Mouse (Mus musculus): ENCODE data around the gene Megf9. TPM values are rescaled to one million over a fixed set of nuclear protein-coding genes. Genes with fewer than 3 reads are reported as not detected.

Megf9 gene
- polyA plus RNA-seq, 2 experiments, result 1.8 to 3.3 TPM

DNA sequence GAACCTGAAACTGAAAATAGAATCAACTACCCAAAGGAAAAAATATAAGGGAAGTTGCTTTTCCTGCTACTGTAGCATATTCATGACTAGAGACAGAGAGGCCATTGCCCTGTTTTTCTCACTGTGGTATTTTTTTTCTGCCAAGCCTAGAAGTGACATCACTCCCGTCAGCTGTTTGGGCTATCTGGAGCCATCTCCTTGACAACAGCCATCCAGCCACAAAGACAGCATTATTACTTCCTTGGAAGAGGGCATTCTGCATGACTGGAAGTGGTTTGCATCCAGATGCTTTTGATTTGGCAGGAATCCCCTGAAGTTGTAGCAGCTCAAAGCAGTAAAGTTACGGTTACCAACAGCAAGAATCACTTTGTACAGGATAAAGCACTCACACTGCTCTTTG, 122.7 kb downstream of the Megf9 start:
- TF ChIP-seq EP300 (IDR thresholded peaks at IDR 0.05; ENCODE audit: low read depth) (no peak), CTCF (IDR thresholded peaks at IDR 0.05; ENCODE audit: low read depth) (no peak)
- H3K9ac ChIP-seq (replicated peaks), result no peak overlapping the region
- H3K4me2 ChIP-seq (ENCODE audit: low read depth), result no peak overlapping the region
- H3K4me3 ChIP-seq (ENCODE audit: insufficient read depth in 1 of 2, low read depth in 2 of 2, low read length in 2 of 2), result no peak overlapping the region
- no peak for ATAC-seq (ENCODE audit: insufficient read depth)
- no peak for DNase-seq (ENCODE audit: low read depth in 3 of 3, low spot score in 3 of 3)
- H3K27me3 ChIP-seq (ENCODE audit: control insufficient read depth, insufficient read depth, low read length), result no peaks in the 10 kb centered on the region; the same call in 1 of the 2 replicates
- H3K4me1 ChIP-seq (replicated peaks; ENCODE audit: control insufficient read depth in 2 of 2, insufficient read depth in 2 of 2, low read length in 1 of 2), result peaks cover 6% of the 10 kb centered on the region in 2 experiments; a peak in 2 of 4 replicates
- WGBS (ENCODE audit: insufficient replicate concordance), result 64% methylated on average over 2 of the region's 2 CpGs
- H3K27ac ChIP-seq, result no peak overlapping the region
- no peaks in the 10 kb centered on the region for H3K36me3 ChIP-seq (replicated peaks; ENCODE audit: control insufficient read depth, insufficient read depth, low read depth)
- H3K9me3 ChIP-seq (ENCODE audit: control insufficient read depth, low read length), result no peaks in the 10 kb centered on the region

DNA sequence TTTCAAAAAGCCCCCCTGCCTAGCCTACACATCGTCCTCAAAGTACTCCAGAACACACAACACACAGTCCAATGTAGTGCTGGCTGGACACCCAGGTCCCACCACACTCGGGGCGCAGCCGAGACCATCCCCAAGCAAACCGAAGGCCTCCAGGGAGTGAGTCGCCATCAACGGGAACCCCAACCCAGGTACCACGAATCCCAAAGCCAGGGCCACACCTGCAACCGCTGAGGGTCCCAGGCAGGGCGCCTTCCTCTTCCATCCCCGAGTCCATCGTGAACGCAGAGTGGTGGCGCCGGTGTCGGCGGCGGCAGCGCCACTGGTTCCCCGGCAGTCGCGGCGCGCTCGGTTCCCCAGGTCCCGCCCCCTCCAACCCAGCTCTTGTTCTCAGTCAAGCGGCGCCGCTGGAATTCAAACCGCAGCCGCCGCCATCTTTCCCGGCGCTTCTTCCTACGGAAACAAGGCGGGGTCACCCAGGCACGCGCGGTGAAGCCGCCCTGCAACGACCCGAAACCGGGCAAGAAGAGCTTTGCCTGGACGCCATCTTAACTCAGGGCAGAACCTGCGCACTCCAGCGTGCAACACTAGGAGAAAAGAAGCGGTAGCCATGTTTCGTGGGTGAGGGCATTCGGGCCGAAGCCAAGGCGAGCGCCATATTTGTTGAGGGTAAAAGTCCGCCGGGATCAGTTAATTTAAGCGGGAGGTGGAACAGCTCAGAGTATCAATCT, 124.6 kb downstream of the Megf9 start, which contains the start of gene Cdk5rap2:
TSS of gene Cdk5rap2 (minus strand) at position 450 of the 728 bp plus-strand sequence.
- Histone ChIP-seq H3K27ac (peak within 1 kb of the TSS; percentile 33), H3K4me3 (ENCODE audit: insufficient read depth in 1 of 2, low read depth in 2 of 2, low read length in 2 of 2) (peak within 1 kb of the TSS; percentile 62 to 73)
- WGBS (ENCODE audit: insufficient replicate concordance), result under 1% methylated on average over 55 of the region's 55 CpGs

DNA sequence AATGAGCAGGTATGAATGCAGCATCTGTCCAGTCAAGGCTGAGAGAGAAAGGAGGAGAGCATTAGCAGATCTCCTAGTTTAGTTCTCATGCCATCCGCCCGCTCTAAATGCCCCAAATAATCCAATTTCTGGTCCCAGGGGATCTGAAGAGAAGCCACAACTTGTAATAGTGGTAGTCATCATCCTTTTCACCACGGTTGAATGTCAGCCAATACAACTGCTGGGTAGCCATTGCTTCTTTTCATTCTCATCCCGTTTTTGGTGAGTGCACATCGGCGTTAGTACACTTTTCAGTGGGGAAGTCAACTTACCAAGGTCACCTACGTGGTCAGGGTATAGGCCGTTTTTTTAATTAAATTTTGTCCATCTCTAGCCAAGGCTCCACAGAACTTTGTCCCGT, 125.3 kb downstream of the Megf9 start:
- no peak for ATAC-seq (ENCODE audit: insufficient read depth)
- Histone ChIP-seq H3K4me2 (ENCODE audit: low read depth) (peak overlapping the region; percentile 70), H3K9me3 (ENCODE audit: control insufficient read depth, low read length) (no peaks in the 10 kb centered on the region), H3K27me3 (ENCODE audit: control insufficient read depth, insufficient read depth, low read length) (no peaks in the 10 kb centered on the region; the same call in 1 of the 2 replicates), H3K4me3 (ENCODE audit: insufficient read depth in 1 of 2, low read depth in 2 of 2, low read length in 2 of 2) (peak overlapping the region; percentile 62 to 73), H3K36me3 (replicated peaks; ENCODE audit: control insufficient read depth, insufficient read depth, low read depth) (no peaks in the 10 kb centered on the region), H3K4me1 (replicated peaks; ENCODE audit: control insufficient read depth in 2 of 2, insufficient read depth in 2 of 2, low read length in 1 of 2) (peaks cover 6% of the 10 kb centered on the region in 2 experiments; a peak in 2 of 4 replicates), H3K9ac (replicated peaks) (peak overlapping the region; percentile 62), H3K27ac (no peak overlapping the region)
- TF ChIP-seq CTCF (IDR thresholded peaks at IDR 0.05; ENCODE audit: low read depth), result no peak
- no peak for TF ChIP-seq EP300 (IDR thresholded peaks at IDR 0.05; ENCODE audit: low read depth)
- DNase-seq (ENCODE audit: low read depth in 3 of 3, low spot score in 3 of 3), result no peak
- 25% methylated on average over 9 of the region's 9 CpGs for WGBS (ENCODE audit: insufficient replicate concordance)

More for the DNA sequence above, 124.6 kb downstream of the Megf9 start, which contains the start of gene Cdk5rap2:
- Histone ChIP-seq H3K9ac (replicated peaks) (peak within 1 kb of the TSS; percentile 62), H3K9me3 (ENCODE audit: control insufficient read depth, low read length) (no peaks in the 10 kb centered on the region), H3K36me3 (replicated peaks; ENCODE audit: control insufficient read depth, insufficient read depth, low read depth) (no peaks in the 10 kb centered on the region), H3K4me2 (ENCODE audit: low read depth) (peak within 1 kb of the TSS; percentile 70), H3K27me3 (ENCODE audit: control insufficient read depth, insufficient read depth, low read length) (no peaks in the 10 kb centered on the region; the same call in 1 of the 2 replicates), H3K4me1 (replicated peaks; ENCODE audit: control insufficient read depth in 2 of 2, insufficient read depth in 2 of 2, low read length in 1 of 2) (peaks cover 6% of the 10 kb centered on the region in 2 experiments; a peak in 2 of 4 replicates)
- no peak for TF ChIP-seq EP300 (IDR thresholded peaks at IDR 0.05; ENCODE audit: low read depth)
- no peak; the same call in 1 of the 2 replicates for TF ChIP-seq CTCF (IDR thresholded peaks at IDR 0.05; ENCODE audit: low read depth)
- DNase-seq (ENCODE audit: low read depth in 3 of 3, low spot score in 3 of 3) (peak; percentile 94 to 95 (median 95)), ATAC-seq (ENCODE audit: insufficient read depth) (peak; percentile 99)

DNA sequence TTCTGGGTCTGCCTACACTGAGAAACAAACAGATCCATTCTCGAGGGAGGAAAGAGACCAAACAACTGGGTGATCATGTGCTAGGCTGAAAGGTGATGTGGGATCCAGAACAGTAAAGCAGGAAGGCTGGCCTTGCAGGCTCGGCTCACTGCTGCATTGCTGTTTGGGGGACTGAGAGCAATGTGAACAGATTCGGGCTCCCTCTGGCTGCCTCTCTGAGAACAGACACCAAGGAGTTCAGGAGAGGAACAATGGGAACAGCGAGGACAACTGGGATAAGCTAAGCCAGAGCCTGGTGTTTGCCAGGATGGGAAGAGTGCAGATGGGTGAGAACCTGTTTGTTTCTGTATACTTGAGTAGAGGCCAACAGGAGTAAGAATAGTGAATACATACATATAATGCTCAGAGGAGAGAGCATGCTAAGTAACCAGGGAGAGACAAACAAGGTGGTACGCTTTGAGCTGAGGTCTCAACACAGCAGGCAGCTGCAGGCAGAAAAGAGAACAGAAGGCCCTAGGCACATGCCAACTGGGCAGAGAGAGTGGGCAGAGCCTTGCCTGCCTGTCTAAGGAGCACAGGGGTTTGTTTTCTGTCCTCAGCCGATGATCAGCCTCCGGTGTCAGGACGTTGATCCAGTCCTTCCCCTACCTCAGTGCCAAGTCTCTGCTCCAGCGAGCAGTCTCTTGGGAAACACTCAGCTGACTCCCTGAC, 132.5 kb downstream of the Megf9 start:
- 77% methylated on average over 9 of the region's 9 CpGs for WGBS (ENCODE audit: insufficient replicate concordance)

DNA sequence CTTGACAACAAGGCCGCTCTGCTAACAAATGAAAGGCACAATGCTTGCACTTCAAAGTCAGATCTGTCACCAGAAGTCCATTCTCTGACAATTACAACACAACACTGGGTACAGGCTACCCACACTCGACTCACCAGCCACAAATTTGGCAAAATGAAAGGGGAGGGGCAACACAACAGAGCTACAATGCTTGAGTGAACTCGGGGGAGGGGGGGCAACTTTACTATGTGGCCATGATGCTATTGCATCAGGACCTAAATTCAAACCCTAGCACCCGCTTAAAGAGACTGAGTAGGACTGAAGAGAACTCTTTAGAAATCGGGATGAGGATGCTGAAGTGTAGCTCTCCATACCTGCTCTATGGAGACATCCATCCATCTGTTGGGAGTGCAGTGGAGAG, 135.3 kb downstream of the Megf9 start:
- no peaks in the 10 kb centered on the region for H3K4me1 ChIP-seq (replicated peaks; ENCODE audit: control insufficient read depth in 2 of 2, insufficient read depth in 2 of 2, low read length in 1 of 2)
- 69% methylated on average over 5 of the region's 5 CpGs for WGBS (ENCODE audit: insufficient replicate concordance)
- H3K4me3 ChIP-seq (ENCODE audit: insufficient read depth in 1 of 2, low read depth in 2 of 2, low read length in 2 of 2), result no peak overlapping the region
- TF ChIP-seq CTCF (IDR thresholded peaks at IDR 0.05; ENCODE audit: low read depth) (no peak), EP300 (IDR thresholded peaks at IDR 0.05; ENCODE audit: low read depth) (no peak)
- H3K36me3 ChIP-seq (replicated peaks; ENCODE audit: control insufficient read depth, insufficient read depth, low read depth), result peaks cover 10% of the 10 kb centered on the region
- no peak overlapping the region for H3K9ac ChIP-seq (replicated peaks)
- DNase-seq (ENCODE audit: low read depth in 3 of 3, low spot score in 3 of 3) (no peak), ATAC-seq (ENCODE audit: insufficient read depth) (no peak)
- no peak overlapping the region for H3K27ac ChIP-seq
- H3K4me2 ChIP-seq (ENCODE audit: low read depth), result no peak overlapping the region
- no peaks in the 10 kb centered on the region for H3K27me3 ChIP-seq (ENCODE audit: control insufficient read depth, insufficient read depth, low read length)
- no peaks in the 10 kb centered on the region for H3K9me3 ChIP-seq (ENCODE audit: control insufficient read depth, low read length)

More for the DNA sequence above, 132.5 kb downstream of the Megf9 start:
- TF ChIP-seq EP300 (IDR thresholded peaks at IDR 0.05; ENCODE audit: low read depth) (no peak), CTCF (IDR thresholded peaks at IDR 0.05; ENCODE audit: low read depth) (peak; percentile 39)
- Histone ChIP-seq H3K9me3 (ENCODE audit: control insufficient read depth, low read length) (no peaks in the 10 kb centered on the region), H3K27ac (no peak overlapping the region), H3K27me3 (ENCODE audit: control insufficient read depth, insufficient read depth, low read length) (no peaks in the 10 kb centered on the region), H3K9ac (replicated peaks) (no peak overlapping the region), H3K36me3 (replicated peaks; ENCODE audit: control insufficient read depth, insufficient read depth, low read depth) (peaks cover 10% of the 10 kb centered on the region), H3K4me3 (ENCODE audit: insufficient read depth in 1 of 2, low read depth in 2 of 2, low read length in 2 of 2) (no peak overlapping the region), H3K4me1 (replicated peaks; ENCODE audit: control insufficient read depth in 2 of 2, insufficient read depth in 2 of 2, low read length in 1 of 2) (no peaks in the 10 kb centered on the region), H3K4me2 (ENCODE audit: low read depth) (no peak overlapping the region)
- ATAC-seq (ENCODE audit: insufficient read depth) (no peak), DNase-seq (ENCODE audit: low read depth in 3 of 3, low spot score in 3 of 3) (no peak)

All from liver, embryonic 14.5 days (tissue).